Mouse (Mus musculus) stomach, postnatal 0 days (tissue): Measurements from ENCODE around the gene Zmynd12. TPM values are rescaled to one million over a fixed set of nuclear protein-coding genes. Genes with fewer than 3 reads are reported as not detected.

Experiments used
- ATAC-seq: fragments of 200-750 bp; cut with Nextera tagmentation; 2 replicates; pipeline ENCODE4 v1.8.0; 2017; ENCODE audit not compliant: low FRiP score, low TSS enrichment
- DNase-seq: peaks from one replicate; pipeline ENCODE4 v3.0.0-alpha.2; 2016; ENCODE audit warnings: low spot score
- H3K27ac ChIP-seq: fragments of 300-500 bp; sonication (generic); replicated peaks from 2 replicates; pipeline ENCODE4 v1.5.1; 2014; ENCODE audit warnings: mild to moderate bottlenecking, control low read depth
- H3K27me3 ChIP-seq: fragments of 300-500 bp; sonication (generic); 2 replicates; pipeline ENCODE4 v1.6.1; 2014; ENCODE audit warnings: low read length; ENCODE audit not compliant: control insufficient read depth, insufficient read depth
- H3K36me3 ChIP-seq: fragments of 300-500 bp; sonication (generic); 2 replicates; pipeline ENCODE4 v1.6.1; 2014; ENCODE audit warnings: low read length, mixed read lengths; ENCODE audit not compliant: control insufficient read depth, insufficient read depth
- H3K4me1 ChIP-seq: fragments of 300-500 bp; sonication (generic); replicated peaks from 2 replicates; pipeline ENCODE4 v1.6.1; 2014; ENCODE audit warnings: antibody characterized with exemption; ENCODE audit not compliant: control insufficient read depth, insufficient read depth
- H3K4me2 ChIP-seq: fragments of 300-500 bp; sonication (generic); replicated peaks from 2 replicates; pipeline ENCODE4 v1.6.1; 2014; ENCODE audit warnings: low read depth, mild to moderate bottlenecking, control low read depth, moderate library complexity
- H3K4me3 ChIP-seq: fragments of 300-500 bp; sonication (generic); 2 replicates; pipeline ENCODE4 v1.5.1; 2014; ENCODE audit warnings: low read depth, low read length, control low read depth
- H3K9ac ChIP-seq: fragments of 300-500 bp; sonication (generic); 2 replicates; pipeline ENCODE4 v1.6.1; 2014; ENCODE audit warnings: mild to moderate bottlenecking, low read length, control low read depth, mixed read lengths
- H3K9me3 ChIP-seq: fragments of 300-500 bp; sonication (generic); 2 replicates; pipeline ENCODE4 v1.6.1; 2016; ENCODE audit warnings: low read length; ENCODE audit not compliant: control insufficient read depth
- CTCF ChIP-seq: IDR thresholded peaks from 2 replicates; pipeline ENCODE4 v1.5.1; 2016; ENCODE audit warnings: antibody characterized with exemption, low read depth, mild to moderate bottlenecking, moderate library complexity
- EP300 ChIP-seq: optimal IDR thresholded peaks from 2 replicates; pipeline ENCODE3; 2016; ENCODE audit warnings: antibody characterized with exemption
- WGBS: fragments of 180-500 bp; shearing (Covaris S2); extraction: QIAGEN DNeasy Blood & Tissue Kit; methylation state at CpG from one replicate; pipeline ENCODE4 v1.1.7; 2014; 5-methylcytosine and 5-hydroxymethylcytosine counted together
- polyA plus RNA-seq: library from polyadenylated mRNA; unstranded; fragments of >200 nt; fragmentation: Nextera tagmentation; extraction: Ambion mirVana; gene quantifications from 2 replicates; pipeline ENCODE4 v1.2.1, GENCODE M21; 2015

Gene Zmynd12
- polyA plus RNA-seq, 1 experiment from 2014 or later, result 0.15 TPM

- no peaks in the 10 kb centered on the region for H3K27me3 ChIP-seq
- no peak overlapping the region for H3K4me2 ChIP-seq
- ATAC-seq, result peak; percentile 83
- H3K4me3 ChIP-seq, result no peak overlapping the region
- H3K9ac ChIP-seq, result no peak overlapping the region
- no peak overlapping the region for H3K27ac ChIP-seq
- TF ChIP-seq CTCF (no peak), EP300 (no peak)
- no peaks in the 10 kb centered on the region for H3K9me3 ChIP-seq
- peak; percentile 64 for DNase-seq
- no peaks in the 10 kb centered on the region for H3K4me1 ChIP-seq
- H3K36me3 ChIP-seq, result no peaks in the 10 kb centered on the region
- 29% methylated on average over 11 of the region's 11 CpGs for WGBS
Observed at GRCm38 (mm10) chr4:119462858-119463755, 40.5 kb downstream of the Zmynd12 start.

DNA sequence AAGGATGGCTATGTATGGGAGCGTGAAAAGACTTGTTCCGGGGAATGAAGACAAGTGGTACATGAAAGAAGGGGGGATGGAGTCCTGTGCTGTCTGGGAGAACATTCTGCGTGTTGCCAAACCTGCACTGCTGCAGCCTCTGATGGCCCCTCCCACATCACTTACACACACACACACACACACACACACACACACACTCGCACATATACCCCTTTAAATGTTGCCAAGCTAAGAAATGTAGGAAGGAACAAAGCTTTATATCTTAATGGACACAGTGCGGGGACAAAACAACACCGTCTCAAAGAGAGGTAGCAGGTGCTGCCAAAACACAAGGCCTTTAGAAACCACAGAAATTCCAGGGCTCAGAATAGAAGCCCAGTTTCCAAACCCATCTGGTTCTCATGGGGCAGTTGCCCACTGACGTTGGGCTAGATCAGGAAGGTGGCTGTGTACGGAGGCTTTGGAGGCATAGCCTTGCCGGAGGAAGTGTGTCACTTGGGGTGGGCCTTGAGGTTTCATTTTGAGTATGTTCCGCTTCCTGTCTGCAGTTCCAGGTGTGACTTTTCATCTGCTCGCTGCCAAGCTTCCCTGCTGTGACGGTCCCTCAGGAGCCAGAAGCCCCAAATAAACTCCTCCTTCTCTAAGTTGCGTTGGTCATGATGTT, 41.3 kb downstream of the Zmynd12 start:
- Histone ChIP-seq H3K36me3 (no peaks in the 10 kb centered on the region), H3K9me3 (no peaks in the 10 kb centered on the region), H3K4me1 (no peaks in the 10 kb centered on the region), H3K9ac (no peak overlapping the region), H3K4me2 (no peak overlapping the region), H3K27ac (no peak overlapping the region), H3K27me3 (no peaks in the 10 kb centered on the region), H3K4me3 (no peak overlapping the region)
- ATAC-seq, result no peak
- no peak for TF ChIP-seq EP300
- no peak for TF ChIP-seq CTCF
- DNase-seq, result no peak
- 59% methylated on average over 13 of the region's 13 CpGs for WGBS

- ATAC-seq (no peak), DNase-seq (no peak)
- Histone ChIP-seq H3K36me3 (no peaks in the 10 kb centered on the region), H3K4me3 (no peak overlapping the region), H3K4me2 (no peak overlapping the region), H3K4me1 (no peaks in the 10 kb centered on the region), H3K27ac (no peak overlapping the region), H3K9me3 (no peaks in the 10 kb centered on the region), H3K27me3 (no peaks in the 10 kb centered on the region), H3K9ac (no peak overlapping the region)
- TF ChIP-seq EP300, result no peak
- WGBS, result 92% methylated on average over 5 of the region's 5 CpGs
Observed at GRCm38 (mm10) chr4:119465841-119466240, 43.2 kb downstream of the Zmynd12 start.

GRCm38 (mm10) chr4:119467720-119468380, 45.2 kb downstream of the Zmynd12 start:
- no peak overlapping the region for H3K4me3 ChIP-seq
- H3K9me3 ChIP-seq, result no peaks in the 10 kb centered on the region
- no peaks in the 10 kb centered on the region for H3K4me1 ChIP-seq
- no peak for TF ChIP-seq CTCF
- TF ChIP-seq EP300, result no peak
- ATAC-seq (no peak), DNase-seq (no peak)
- H3K27ac ChIP-seq, result no peak overlapping the region
- H3K9ac ChIP-seq, result no peak overlapping the region
- 77% methylated on average over 16 of the region's 16 CpGs for WGBS
- H3K36me3 ChIP-seq, result no peaks in the 10 kb centered on the region
- H3K4me2 ChIP-seq, result no peak overlapping the region
- H3K27me3 ChIP-seq, result no peaks in the 10 kb centered on the region

DNA sequence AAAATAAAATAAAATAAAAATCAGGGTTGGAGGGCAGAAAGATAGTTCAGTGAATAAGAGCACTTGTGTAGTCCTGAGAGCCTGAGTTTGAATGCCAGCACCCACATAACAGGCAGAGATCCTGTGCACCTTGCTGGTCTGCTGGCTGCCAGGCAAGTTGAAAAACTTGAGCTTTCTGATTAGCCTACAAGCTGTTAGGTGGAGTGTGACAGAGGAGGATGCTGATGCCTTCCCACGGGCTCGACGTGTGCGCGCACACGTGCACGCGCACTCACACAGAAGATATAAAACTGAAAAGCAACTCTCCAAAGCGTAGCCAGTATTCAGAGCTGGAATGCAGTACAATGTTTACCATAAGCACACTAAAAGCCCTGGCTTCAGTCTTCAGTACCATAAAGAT, 49.9 kb downstream of the Zmynd12 start:
- no peaks in the 10 kb centered on the region for H3K36me3 ChIP-seq
- no peaks in the 10 kb centered on the region for H3K9me3 ChIP-seq
- no peak for TF ChIP-seq EP300
- TF ChIP-seq CTCF, result no peak
- H3K9ac ChIP-seq, result no peak overlapping the region
- H3K4me2 ChIP-seq, result no peak overlapping the region
- no peaks in the 10 kb centered on the region for H3K27me3 ChIP-seq
- DNase-seq, result no peak
- no peak overlapping the region for H3K4me3 ChIP-seq
- H3K27ac ChIP-seq, result no peak overlapping the region
- 71% methylated on average over 9 of the region's 9 CpGs for WGBS
- H3K4me1 ChIP-seq, result no peaks in the 10 kb centered on the region
- no peak for ATAC-seq

- DNase-seq, result no peak
- Histone ChIP-seq H3K4me2 (no peak overlapping the region), H3K9ac (no peak overlapping the region), H3K9me3 (no peaks in the 10 kb centered on the region), H3K36me3 (no peaks in the 10 kb centered on the region), H3K4me1 (no peaks in the 10 kb centered on the region), H3K4me3 (no peak overlapping the region), H3K27me3 (no peaks in the 10 kb centered on the region), H3K27ac (no peak overlapping the region)
- TF ChIP-seq CTCF (no peak), EP300 (no peak)
- no peak for ATAC-seq
- WGBS, result 41% methylated on average over 5 of the region's 5 CpGs
Observed at GRCm38 (mm10) chr4:119473150-119473549, 50.5 kb downstream of the Zmynd12 start.
